Mouse (Mus musculus): ENCODE results near the gene Zdhhc7.

- TF ChIP-seq POLR2A (IDR thresholded peaks at IDR 0.05; ENCODE audit: borderline replicate concordance, extremely low read depth, insufficient read depth, insufficient read length, poor library complexity, severe bottlenecking) (no peak), CTCF (IDR thresholded peaks at IDR 0.05; ENCODE audit: borderline replicate concordance, extremely low read depth, insufficient read depth, insufficient read length) (no peak)
Observed at GRCm38 (mm10) chr8:120083261-120083660, 18.0 kb downstream of the Zdhhc7 start.

Measured in brain, embryonic 14.5 days (tissue).